Mouse (Mus musculus) C2C12 (cell line): ENCODE results near the gene Trim41. TPM values are rescaled to one million over a fixed set of nuclear protein-coding genes. Genes with fewer than 3 reads are reported as not detected.

Experiments used
- H3K27me3 ChIP-seq: one replicate; pipeline ENCODE4 v1.6.1; 2011; ENCODE audit not compliant: control insufficient read depth, insufficient read depth, insufficient read length
- H3K36me3 ChIP-seq: one replicate; pipeline ENCODE4 v1.6.1; 2011; ENCODE audit not compliant: control insufficient read depth, insufficient read depth
- H3K4me3 ChIP-seq: one replicate; pipeline ENCODE4 v1.5.1; 2011; ENCODE audit warnings: mild to moderate bottlenecking, control low read depth; ENCODE audit not compliant: poor library complexity, insufficient read depth, severe bottlenecking
- H3K79me2 ChIP-seq: one replicate; pipeline ENCODE4 v1.6.1; 2011; ENCODE audit not compliant: control insufficient read depth, insufficient read depth
- H3K79me3 ChIP-seq: one replicate; pipeline ENCODE4 v1.6.1; 2011; ENCODE audit warnings: low read depth, control low read depth
- H3ac ChIP-seq: one replicate; pipeline ENCODE3; 2011; ENCODE audit warnings: low read depth; ENCODE audit not compliant: control insufficient read depth, insufficient read length
- CEBPB ChIP-seq: IDR thresholded peaks from one replicate; pipeline ENCODE4 v1.6.1; 2011; ENCODE audit warnings: low read depth, mild to moderate bottlenecking, control low read depth, moderate library complexity
- CTCF ChIP-seq: IDR thresholded peaks from one replicate; pipeline ENCODE4 v1.5.1; 2011; ENCODE audit not compliant: control insufficient read depth, insufficient read depth, insufficient read length
- FOSL1 ChIP-seq: IDR thresholded peaks from one replicate; pipeline ENCODE4 v1.8.0; 2011; ENCODE audit warnings: mild to moderate bottlenecking, low read length; ENCODE audit not compliant: poor library complexity, insufficient read depth, severe bottlenecking
- MAX ChIP-seq: IDR thresholded peaks from one replicate; pipeline ENCODE4 v1.6.1; 2011; ENCODE audit warnings: mild to moderate bottlenecking, control low read depth
- MYOD1 ChIP-seq: IDR thresholded peaks from one replicate; pipeline ENCODE4 v1.6.1; 2011; ENCODE audit warnings: low read depth; ENCODE audit not compliant: control insufficient read depth, insufficient read length
- MYOG ChIP-seq: IDR thresholded peaks from one replicate; pipeline ENCODE4 v1.6.1; 2011; ENCODE audit not compliant: control insufficient read depth, insufficient read length; ENCODE audit errors: extremely low read depth
- USF1 ChIP-seq: IDR thresholded peaks from one replicate; pipeline ENCODE4 v1.6.1; 2011; ENCODE audit warnings: low read depth, mild to moderate bottlenecking, control low read depth, moderate library complexity
- polyA plus RNA-seq: library from polyadenylated mRNA; unstranded; fragments of >200 nt; fragmentation: generic; extraction: Trizol; gene quantifications from one replicate; pipeline ENCODE4 v1.2.1, GENCODE M21; 2012; ENCODE audit warnings: missing spikeins

Gene Trim41
- polyA plus RNA-seq, 1 experiment: 24.4 TPM

GRCm38 (mm10) chr11:48767195-48767876, 49.8 kb downstream of the Trim41 start:
- Histone ChIP-seq H3K79me2 (no peaks in the 10 kb centered on the region), H3K4me3 (no peak overlapping the region), H3K79me3 (no peaks in the 10 kb centered on the region), H3K36me3 (no peaks in the 10 kb centered on the region), H3ac (no peak overlapping the region), H3K27me3 (peaks cover 11% of the 10 kb centered on the region)
- TF ChIP-seq CEBPB: no peak
- TF ChIP-seq USF1: no peak
- no peak for TF ChIP-seq MYOD1
- TF ChIP-seq CTCF: no peak
- no peak for TF ChIP-seq MAX
- no peak for TF ChIP-seq MYOG
- no peak for TF ChIP-seq FOSL1

GRCm38 (mm10) chr11:48764119-48764518, 53.0 kb downstream of the Trim41 start:
- no peaks in the 10 kb centered on the region for H3K79me2 ChIP-seq
- TF ChIP-seq FOSL1 (no peak), USF1 (no peak), MYOD1 (no peak), MYOG (no peak), MAX (no peak), CEBPB (no peak), CTCF (no peak)

DNA sequence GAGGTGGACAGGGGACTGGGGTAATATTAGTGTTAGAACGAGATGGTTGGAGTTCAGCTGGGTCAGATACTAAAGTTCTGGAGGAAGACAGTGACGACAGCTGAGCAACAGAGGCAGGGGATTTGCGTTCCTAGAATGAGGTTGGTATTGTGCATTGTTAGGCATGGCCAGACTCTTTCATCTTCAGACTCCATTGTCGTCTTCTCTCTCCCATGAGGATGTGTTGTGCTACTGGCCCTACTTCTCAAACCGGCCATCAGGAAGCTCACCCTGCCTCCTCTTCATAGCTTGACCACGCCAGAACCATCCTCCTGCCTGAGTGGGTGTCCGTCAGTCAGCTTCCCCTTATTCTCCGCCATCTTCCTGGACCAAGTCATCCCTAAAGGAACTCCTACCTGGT, 58.1 kb downstream of the Trim41 start:
- Histone ChIP-seq H3K79me2 (no peaks in the 10 kb centered on the region), H3K36me3 (no peaks in the 10 kb centered on the region), H3K79me3 (no peaks in the 10 kb centered on the region), H3ac (no peak overlapping the region), H3K4me3 (no peak overlapping the region), H3K27me3 (peaks cover 18% of the 10 kb centered on the region)
- TF ChIP-seq MYOD1: no peak
- TF ChIP-seq MAX: no peak
- no peak for TF ChIP-seq MYOG
- no peak for TF ChIP-seq CEBPB
- TF ChIP-seq USF1: no peak
- TF ChIP-seq CTCF: no peak
- no peak for TF ChIP-seq FOSL1

More at GRCm38 (mm10) chr11:48764119-48764518, 53.0 kb downstream of the Trim41 start:
- Histone ChIP-seq H3K27me3 (peaks cover 20% of the 10 kb centered on the region), H3ac (no peak overlapping the region), H3K4me3 (no peak overlapping the region), H3K79me3 (no peaks in the 10 kb centered on the region), H3K36me3 (no peaks in the 10 kb centered on the region)

Other genes starting within 250 kb of the Trim41 start
- 3,051 TPM for gene Rack1, start 17.0 kb downstream of the Trim41 start, polyA plus RNA-seq
- gene Trim7, start 8.8 kb upstream of the Trim41 start, polyA plus RNA-seq: 1.9 TPM
- gene Gm12184, start 9.3 kb upstream of the Trim41 start, polyA plus RNA-seq: 8.0 TPM
- 9.1 TPM for gene Irgm1, start 54.3 kb upstream of the Trim41 start, polyA plus RNA-seq
- gene Gm5431, start 84.9 kb upstream of the Trim41 start, polyA plus RNA-seq: not detected
- gene Psme2b, start 128.8 kb upstream of the Trim41 start, polyA plus RNA-seq: 2.1 TPM
- 0.05 TPM for gene Olfr56, start 161.5 kb upstream of the Trim41 start, polyA plus RNA-seq
- 0.28 TPM for gene 9930111J21Rik1, start 162.0 kb upstream of the Trim41 start, polyA plus RNA-seq
- 0.01 TPM for gene Gm12185, start 174.9 kb upstream of the Trim41 start, polyA plus RNA-seq
- gene Tgtp1, start 176.8 kb upstream of the Trim41 start, polyA plus RNA-seq: not detected
- 0.20 TPM for gene 9930111J21Rik2, start 233.9 kb upstream of the Trim41 start, polyA plus RNA-seq
- gene Tgtp2, start 246.9 kb upstream of the Trim41 start, polyA plus RNA-seq: 0.12 TPM